Mouse (Mus musculus): ENCODE measurements around the gene Ranbp9.

DNA sequence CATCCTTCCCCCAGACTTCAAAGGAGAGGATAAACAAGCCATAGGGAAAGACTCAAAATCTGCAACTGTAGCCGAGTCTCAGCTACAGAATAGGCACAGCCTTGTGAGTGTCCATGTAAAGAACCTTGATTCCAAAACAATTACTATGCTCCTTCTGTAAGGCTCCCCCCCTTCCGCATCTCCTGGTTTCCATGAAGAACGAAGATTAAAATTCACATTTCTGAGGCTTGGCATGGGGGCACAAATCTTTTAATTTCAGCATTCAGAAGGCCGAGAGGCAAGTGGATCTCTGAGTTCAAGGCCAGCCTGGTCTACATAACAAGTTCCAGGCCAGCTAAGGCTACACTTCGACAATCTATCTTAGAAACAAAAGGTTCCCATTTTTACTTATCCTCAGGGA, 6.4 kb downstream of the Ranbp9 start:
- TF ChIP-seq POLR2A (IDR thresholded peaks at IDR 0.05; ENCODE audit: low read depth, low read length) (no peak), CTCF (IDR thresholded peaks at IDR 0.05; ENCODE audit: borderline replicate concordance, insufficient read depth, low read length) (no peak)

All from embryonic fibroblast, embryonic 13.5 days (primary cell).